Mouse (Mus musculus) c-Kit-positive CD71-positive TER-119-negative erythroid progenitor cells, embryonic 14.5 days (primary cell): ENCODE data around the gene Peli2.

Source experiments
- DNase-seq: peaks from one replicate; pipeline ENCODE4 v3.0.0-alpha.2; 2013; ENCODE audit warnings: low read depth

The Peli2 gene

DNA sequence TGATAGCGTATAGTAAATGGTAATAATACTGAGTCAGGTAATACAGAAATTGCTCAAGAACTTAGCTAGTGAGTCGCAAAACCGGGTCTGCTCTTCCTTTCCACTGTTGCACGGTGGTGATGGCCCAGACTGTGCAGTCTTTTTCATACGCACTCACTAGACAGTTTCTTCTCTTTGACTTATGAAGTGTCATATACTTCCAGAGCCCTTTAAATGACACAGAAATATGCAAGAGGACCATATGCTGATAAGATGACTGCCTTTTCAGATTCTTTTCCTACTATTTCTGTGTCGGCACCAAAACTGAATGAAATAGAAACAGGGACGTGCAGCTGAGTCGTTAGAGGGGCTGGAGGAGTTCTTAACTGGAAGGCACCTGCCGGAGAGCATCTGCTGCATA lies 102.1 kb downstream of the Peli2 start:
- no peak for DNase-seq

DNA sequence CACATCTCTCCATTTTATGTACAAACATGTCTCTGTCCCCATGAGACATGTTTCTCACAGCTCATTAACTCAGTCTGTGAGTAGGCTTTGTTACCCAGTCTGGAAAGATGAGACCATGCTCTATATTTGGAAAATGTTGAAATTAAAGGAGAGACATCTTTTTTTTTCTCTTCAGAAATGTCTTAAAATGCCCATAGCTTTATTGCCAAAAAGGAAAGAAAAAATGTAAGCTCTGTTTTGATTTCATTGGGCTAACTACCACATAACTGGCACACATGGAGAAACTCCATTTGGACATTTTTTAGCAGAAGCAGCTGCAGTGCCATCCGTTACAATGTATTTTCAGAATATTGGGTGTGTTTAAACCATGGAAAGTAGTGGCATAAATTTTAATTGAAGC lies 103.6 kb downstream of the Peli2 start:
- DNase-seq = no peak

DNA sequence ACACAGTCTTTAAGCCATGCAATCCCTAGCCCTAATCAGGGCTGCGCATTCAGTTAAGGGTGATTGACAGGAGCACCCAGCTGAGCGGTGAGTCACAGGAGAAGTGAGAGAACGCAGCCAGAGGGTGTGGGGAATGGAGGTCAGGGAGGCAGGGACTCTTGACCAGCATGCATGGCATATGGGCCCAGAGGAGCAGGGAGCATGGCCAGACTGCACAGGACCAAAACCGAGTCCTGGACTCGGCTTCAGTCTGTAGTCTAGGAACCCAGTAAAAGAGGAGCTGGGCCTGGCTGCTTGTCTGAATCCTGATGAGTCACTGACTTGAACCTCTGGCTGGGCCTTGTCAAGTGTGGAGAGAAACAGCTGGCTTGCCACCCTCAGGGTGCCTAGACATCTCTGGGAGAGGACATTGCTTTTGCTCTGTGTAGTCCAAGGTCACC lies 104.3 kb downstream of the Peli2 start:
- DNase-seq = no peak

DNA sequence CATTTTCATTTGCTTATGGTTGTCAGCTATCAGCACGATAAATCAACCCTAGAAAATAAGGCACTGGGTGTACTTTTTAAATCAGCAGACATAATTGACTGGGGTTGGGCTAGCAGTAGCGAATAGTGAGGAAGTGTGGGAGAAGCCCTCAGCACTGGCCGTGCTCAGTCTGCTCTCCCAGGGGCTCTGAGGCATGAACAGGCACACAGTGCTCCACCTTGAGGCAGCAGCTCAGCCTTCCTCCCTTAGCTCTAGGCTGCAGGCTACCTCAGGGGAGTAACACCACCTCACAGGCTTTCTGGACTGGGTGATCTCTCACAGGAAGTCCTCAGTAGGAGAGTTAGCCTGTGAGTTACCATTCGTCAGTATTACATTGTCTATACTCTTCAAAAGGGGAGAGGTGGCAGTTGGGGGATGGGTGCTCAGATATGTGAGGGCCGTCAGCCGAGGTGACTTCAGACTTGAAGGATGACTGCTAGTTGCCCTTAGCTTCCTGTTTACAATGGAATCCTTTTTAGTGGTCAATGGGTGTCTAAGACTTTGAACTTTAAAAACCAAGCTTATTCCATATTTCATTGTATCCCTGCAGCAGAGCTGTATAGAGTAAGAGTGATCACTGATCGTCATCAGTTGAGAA lies 105.3 kb downstream of the Peli2 start:
- DNase-seq = no peak

DNA sequence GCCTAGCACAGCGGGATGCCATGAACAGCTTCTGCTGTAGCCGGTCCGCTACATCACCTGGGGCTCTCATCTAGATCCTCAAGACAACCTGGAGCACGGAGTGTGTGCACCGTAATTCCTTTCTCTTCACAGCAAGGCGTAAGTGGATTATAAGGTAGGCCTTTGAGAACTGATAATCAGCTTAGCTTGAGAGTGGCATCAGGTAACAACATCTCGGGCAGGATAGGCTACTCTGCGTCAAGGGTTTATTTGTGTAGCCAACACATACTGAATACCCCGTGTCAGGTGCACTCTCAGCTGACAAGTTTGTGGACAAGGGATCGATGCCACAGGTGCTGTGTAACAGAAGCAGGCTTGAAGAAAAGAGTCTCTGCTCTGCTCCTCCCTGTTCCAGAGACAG lies 106.1 kb downstream of the Peli2 start:
- DNase-seq = no peak

DNA sequence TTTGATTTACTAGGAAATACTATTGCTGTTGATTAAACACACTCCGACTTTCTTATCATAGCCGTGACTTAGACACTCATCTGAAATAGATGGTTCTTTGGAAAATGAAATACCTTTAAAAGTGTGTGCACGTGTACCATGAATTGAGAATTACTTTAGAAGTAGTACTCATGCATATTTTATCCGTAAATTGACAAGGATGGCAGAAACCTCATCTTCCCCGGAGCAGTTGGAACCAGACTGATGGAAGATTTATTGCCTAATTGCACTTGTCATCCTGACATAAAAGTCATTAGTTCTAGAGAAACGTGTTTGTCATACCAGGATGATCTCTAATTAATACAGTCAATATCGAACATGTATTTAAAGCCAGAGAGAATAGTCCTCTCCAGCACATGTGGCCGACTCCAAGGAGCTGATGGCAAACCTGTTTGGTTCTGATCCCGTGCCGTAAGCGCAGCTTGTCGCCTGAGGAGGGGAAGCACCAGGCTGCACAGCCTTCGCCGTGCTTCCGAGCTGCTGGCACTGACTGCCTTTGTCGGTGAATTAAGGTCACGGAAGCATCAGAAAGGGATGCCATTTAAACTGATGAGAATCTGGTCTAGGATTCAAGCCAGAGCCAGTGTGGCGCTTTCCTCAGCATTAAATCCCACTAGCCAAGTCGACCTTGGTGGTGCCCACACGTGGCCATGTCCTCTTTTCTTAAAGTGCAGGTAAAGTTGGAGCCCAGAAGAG lies 114.3 kb downstream of the Peli2 start:
- no peak for DNase-seq

DNA sequence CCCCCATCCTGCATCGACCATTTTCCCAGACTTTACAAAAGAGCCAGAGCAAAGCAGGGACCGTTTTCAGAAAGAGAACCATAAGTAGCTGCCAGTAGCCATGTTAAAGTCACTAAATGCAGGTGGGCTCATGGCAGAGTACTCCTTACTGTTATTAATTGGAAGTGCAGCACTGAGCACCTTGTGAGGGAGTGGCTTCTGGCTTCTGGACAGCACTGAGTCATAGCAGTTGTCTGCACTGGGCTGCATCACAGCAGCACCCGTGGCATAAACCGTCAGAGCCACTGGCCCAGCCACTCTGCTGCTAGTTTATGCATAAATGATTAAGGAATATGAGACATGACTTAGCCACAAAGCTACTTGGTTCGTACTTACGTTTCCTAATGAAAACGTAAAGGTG lies 120.7 kb downstream of the Peli2 start:
- DNase-seq = no peak

DNA sequence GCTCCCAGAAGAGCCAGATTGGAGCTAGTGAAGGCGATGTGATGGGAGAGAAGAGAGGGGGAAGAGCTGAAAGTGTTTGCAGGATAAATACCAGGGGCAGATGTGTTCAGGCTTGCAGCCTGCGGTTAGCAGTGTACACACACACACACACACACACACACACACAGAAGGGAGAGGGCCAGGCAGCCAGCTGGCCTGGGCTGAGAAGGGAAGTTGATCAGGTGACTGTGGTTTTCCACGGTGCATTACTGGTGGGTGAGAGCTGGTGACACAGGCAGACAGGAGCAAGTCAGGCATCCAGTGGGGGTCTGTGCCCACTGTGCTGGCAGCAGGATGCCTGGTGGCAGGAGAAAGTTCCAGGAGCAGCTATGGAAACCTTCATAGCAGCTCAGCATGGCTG lies 125.6 kb downstream of the Peli2 start:
- DNase-seq = no peak

DNA sequence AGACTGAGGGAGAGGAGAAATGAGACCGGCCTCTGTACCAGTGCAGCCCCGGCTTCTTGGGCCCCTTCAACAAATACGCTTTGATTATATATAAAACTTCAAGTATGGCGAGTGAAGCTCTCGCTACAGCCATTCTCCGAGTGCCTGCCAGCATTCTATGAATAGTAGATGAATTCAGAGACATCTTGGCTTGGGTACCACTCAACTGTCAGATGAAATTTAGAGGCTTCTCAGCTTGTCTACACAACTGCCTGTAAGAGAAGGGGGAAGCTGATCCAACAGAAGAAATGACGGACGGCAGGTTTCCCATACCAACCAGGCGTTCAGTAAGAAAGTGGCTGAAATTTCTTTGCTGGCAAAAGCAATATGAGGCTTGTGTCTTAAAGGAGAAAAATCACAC lies 126.3 kb downstream of the Peli2 start:
- DNase-seq = no peak

DNA sequence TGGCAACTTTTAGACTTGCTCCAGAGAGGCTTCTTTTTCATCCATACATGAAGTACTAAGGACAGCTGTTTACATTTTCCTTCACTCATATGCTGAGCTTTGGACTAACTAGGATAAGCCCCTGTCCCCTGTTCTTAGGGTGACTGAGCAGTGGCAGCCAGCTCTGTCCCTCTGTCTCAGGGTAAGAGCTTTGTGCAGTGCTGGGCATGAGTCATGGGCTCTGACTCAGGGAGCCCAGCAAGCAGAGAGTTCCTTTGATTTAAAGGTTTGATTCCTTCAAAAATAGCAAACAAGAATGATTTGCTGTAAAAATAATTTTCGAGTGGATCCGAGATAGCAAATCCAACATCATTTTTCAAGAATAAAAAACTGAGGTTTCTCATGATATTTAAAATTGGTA lies 128.8 kb downstream of the Peli2 start:
- DNase-seq = no peak

DNA sequence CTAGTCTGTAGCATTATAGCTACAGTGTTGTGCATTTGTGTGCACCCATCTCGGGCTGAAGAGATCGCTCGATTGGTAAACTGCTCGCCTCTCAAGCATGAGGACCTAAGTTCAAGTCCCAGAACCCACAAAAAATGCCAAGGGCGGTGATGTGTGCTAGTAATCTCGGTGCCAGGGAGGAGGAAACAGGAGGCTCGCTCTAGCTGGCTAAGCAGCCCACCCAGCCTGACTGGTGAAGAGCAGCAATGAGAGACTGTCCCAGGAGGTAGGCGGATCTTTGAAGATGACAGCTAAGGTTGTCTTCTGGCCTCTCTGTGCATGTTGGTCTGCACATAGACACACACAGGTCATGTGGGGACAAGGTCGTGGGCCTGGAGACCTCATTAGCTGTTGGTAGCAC lies 129.3 kb downstream of the Peli2 start:
- DNase-seq = no peak

DNA sequence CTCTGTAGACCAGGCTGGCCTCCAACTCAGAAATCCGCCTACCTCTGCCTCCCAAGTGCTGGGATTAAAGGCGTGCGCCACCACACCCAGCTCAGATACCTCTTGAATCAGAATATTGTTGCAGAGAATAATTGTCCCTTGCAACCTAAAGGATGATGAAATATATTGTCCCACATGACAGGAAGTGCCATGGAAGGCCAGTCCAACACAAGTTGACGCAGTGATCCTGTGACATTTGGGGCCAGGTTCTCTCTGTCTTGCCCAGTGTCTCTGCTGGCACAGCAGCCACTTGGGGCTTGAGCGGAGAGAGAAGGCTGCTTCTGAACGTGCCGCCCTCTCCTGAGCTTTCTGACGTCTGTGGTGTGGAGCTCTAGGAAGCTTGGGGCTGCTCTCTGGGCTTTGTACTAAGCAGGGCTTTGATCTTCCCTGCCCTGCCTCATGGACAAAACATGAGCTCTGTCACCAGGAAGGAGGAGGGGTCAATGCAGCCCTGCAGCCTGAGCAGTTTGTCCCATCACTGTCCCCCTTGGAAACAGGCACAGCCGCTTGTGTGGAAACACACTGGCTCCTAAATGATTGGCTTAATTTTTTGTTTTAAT lies 130.9 kb downstream of the Peli2 start:
- DNase-seq = no peak

DNA sequence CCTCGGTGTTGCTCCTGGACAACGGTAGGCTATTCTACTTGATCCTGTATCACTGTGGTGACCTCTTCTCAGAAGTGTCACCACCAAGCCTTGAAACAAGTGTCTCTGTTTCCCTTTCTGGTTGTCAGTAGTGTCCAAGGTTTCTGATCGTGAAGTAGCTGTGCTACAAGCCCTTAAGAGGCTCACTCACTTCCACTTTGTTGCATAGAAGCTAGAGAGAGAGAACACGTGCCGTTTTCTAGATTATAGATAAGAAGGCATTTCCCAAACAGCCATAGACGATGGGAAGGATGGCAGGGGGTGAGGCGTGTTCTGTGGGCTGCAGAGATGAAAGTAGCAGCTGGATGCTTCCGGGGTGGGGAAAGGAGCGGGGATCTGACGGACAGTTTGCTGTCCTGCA lies 132.6 kb downstream of the Peli2 start:
- DNase-seq = no peak

DNA sequence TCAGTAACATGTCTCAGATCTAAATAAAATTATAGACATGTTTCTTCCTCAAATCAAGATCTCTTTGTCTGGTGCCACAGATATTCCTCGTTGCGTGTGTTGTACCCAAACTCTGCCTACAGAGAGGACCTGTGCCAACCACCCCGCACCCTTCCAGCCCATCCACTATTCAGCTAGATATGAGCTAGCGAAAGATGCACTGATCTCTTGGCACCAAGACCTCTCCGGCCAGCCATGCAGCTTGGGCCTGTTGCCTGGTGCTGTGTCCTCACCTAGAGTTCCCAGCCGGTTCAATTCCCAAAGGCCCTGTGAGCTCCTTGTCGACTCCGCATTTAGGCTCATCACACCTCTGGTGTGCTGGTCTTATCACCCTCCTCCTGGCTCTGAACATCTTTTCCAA lies 134.1 kb downstream of the Peli2 start:
- DNase-seq = no peak

DNA sequence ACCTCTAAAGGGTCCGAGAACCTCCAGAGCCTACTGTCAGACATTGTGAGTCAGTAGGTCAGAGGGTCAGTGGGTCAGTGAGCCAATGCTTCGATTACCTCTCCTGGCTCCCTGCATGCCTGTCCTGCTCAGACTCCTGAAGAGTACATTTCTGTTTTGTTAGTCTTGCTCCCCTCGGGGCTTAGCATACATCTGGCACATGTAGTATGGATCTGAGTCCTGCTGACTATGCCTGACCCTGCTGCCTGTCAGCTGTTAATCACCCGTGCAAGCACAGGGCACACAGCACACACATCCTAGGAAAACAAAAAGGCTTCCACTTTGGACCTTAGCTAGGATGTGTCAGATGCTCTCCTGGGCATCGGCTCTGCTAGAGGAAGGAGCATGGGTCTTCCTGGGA lies 134.7 kb downstream of the Peli2 start:
- no peak for DNase-seq

DNA sequence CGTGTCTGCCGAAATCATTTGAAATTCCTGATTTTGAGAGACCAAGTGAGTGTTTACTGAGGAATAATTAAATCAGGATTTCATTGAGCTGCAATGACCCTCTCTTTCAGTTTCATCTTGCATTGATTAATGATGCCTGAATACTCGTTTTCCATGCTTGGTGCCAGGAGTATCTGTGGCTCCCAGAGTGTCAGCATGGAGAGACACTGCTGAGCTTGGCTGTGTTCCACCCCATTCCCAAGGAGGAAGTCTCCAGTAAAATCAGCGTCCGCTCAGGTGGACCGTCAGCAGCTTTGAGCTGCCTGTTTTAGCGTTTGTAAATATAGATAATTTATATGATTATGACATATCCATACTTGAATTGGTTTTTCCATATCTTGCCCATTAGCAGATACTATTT lies 137.1 kb downstream of the Peli2 start:
- no peak for DNase-seq

DNA sequence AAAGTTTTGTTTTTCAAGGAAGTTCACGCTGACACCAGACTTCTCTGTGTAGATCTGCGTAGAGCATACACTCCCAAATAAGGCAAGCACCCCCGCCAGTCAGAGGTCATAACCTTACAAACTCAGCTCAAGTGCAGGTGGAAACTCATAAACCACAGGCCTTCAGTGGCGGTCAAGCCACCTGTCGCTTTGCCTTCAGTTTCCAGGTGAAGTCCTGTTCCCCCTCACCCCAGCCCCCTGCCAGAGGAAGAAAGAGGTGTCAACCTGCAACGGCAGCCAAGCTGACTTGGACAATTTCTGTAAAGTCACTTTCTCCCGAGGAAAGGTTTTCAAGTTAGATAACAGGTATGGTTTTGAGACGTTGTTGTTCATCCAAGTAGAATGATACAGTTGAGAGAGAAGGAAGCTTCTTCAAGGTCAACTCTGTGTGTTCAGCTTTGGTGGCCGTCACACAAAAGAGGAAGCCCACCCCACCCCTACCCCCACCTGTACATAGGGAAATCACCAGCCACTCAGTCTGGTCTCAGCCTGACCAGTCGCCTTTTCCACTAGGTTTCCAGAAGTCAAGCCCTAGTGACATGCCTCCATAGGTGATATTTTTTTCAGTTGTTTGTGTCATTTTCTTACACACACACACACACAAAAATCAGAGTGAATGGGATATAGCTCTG lies 138.2 kb downstream of the Peli2 start:
- no peak for DNase-seq

DNA sequence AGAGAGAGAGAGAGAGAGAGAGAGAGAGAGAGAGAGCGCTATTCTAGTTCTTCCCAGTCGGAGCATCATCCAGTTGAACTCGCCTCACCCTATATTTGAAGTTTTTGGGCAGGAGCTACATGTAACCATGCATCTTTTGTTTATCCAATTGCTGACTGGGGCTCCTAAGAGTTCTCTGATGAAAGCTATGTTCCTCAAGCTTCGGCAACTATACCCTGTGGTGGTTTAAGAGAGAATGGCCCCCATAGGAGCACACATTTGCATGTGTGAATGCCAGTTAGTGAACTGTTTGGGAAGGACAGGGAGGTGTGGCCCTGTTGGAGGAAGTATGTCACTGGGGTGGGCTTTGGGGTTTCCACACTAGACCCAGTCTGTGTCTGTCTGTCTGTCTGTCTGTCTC lies 142.5 kb downstream of the Peli2 start:
- no peak for DNase-seq

DNA sequence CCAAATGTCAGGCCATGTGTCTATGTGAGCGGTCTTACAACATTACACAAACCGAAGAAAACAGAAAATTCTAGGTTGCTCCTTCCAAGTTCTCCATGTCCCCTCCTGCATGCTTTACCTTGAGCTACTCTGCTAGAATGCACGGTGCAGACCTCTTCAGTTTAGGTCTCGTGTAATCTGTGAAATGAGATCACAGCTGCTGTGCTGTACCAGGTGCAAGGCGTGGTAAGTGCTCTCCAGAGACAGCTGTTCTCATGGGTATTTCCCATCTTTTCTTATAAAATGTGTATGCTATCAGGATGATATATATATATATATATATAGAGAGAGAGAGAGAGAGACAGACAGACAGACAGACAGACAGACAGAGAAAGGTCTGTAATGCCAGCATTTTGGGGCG lies 146.1 kb downstream of the Peli2 start:
- DNase-seq = no peak

DNA sequence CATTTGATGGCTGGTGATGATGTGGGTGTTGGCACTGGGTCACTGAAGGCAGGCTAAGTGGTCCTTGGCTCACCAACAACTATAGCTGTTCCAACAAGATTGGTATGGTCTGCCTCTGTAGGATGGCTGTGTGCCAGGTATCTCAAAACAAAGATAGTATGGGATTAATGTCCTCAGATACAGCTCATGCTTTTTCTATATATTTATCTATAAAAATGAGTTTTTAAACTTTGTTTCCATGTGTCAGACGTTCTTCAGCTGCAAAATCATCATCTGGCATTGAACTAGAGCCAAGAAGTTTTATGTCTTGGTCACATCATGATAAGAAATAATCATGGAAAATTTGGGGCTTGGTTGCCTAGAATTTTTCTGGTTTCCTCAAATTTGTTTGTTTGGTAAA lies 157.7 kb downstream of the Peli2 start:
- no peak for DNase-seq

DNA sequence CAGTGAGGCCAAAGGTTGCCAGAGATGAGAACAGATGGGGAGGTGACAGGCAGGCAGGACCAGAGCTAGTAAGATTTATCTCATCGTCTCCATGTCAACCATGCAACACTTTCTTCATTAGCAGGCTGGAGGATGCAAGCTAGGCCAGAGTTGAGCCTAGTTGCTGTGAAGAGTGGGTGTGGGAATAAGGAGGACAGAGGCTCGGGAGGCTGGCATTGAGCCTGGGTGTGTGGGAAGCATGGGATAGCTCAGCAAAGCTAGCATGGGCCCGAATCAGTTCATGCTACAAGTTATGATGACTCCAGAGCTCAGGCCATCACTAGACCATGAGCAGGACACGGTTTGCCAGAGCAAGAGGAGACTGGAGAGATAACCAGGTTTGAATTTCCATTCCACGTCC lies 166.3 kb downstream of the Peli2 start:
- no peak for DNase-seq

DNA sequence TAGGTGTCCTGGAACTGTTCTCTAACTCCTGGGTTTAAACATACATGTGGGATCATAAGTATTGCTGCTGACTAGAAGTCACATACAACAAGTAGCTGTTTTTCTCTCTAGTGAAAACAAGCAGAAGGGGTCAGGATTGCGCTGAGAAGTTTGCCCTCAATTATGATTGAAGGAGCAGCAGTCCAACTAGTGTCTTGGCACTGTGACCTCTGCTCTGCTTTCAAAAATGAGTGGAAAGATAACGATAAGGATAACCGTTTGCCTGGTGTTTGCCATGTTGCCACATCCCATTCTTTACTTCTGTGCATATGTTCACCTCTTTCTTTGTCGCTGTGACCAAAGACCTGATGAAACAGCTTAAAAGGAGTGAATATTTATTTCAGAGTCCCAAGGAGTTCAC lies 167.0 kb downstream of the Peli2 start:
- DNase-seq = no peak

DNA sequence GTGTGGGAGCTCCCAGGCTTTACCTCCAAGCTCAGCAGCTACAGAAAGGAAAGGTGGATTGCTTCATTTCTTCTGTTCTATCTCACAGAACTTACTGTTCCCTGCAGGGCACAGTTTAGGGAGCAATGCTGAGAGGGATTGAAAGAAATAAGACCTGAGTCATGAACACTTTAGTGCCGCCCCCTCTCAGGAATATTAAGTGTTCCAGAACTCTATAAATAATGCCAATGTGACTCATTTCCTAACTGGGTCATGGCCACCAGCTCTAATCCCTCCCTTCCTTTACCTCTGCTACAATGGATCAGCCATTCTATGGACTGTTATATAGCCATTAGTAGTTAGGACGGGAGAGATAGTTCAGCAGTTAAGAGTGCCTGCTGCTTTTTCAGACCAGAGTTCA lies 168.0 kb downstream of the Peli2 start:
- DNase-seq = no peak
